Mouse (Mus musculus): ENCODE measurements around the gene Banp. TPM values are rescaled to one million over a fixed set of nuclear protein-coding genes. Genes with fewer than 3 reads are reported as not detected.
A peak's percentile ranks its signal among the peaks of the same experiment; 100 is the strongest.

Banp gene
- polyA plus RNA-seq, 2 experiments, result 33.2 to 97.7 TPM

GRCm38 (mm10) chr8:122025546-122025945, 76.0 kb downstream of the Banp start:
- Histone ChIP-seq H3K4me3 (replicated peaks; ENCODE audit: low read length) (no peak overlapping the region), H3K36me3 (ENCODE audit: control insufficient read depth, insufficient read depth, low read length) (peaks cover 50% of the 10 kb centered on the region), H3K27ac (replicated peaks; ENCODE audit: low read depth, low read length) (no peak overlapping the region), H3K4me2 (replicated peaks; ENCODE audit: low read depth, low read length, severe bottlenecking) (no peak overlapping the region), H3K9me3 (ENCODE audit: control insufficient read depth, low read length) (no peaks in the 10 kb centered on the region), H3K9ac (ENCODE audit: low read depth, low read length, severe bottlenecking) (no peak overlapping the region), H3K4me1 (ENCODE audit: control insufficient read depth, insufficient read depth, low read length) (peaks cover 3% of the 10 kb centered on the region; the same call in 1 of the 2 replicates), H3K27me3 (ENCODE audit: control insufficient read depth, insufficient read depth, low read length) (no peaks in the 10 kb centered on the region)
- DNase-seq (ENCODE audit: low spot score), result no peak
- TF ChIP-seq POLR2A (IDR thresholded peaks at IDR 0.05; ENCODE audit: borderline replicate concordance, extremely low read depth, insufficient read depth, insufficient read length), result no peak
- no peak for ATAC-seq (ENCODE audit: low FRiP score, low read depth)
- 93% methylated on average over 9 of the region's 9 CpGs for WGBS

DNA sequence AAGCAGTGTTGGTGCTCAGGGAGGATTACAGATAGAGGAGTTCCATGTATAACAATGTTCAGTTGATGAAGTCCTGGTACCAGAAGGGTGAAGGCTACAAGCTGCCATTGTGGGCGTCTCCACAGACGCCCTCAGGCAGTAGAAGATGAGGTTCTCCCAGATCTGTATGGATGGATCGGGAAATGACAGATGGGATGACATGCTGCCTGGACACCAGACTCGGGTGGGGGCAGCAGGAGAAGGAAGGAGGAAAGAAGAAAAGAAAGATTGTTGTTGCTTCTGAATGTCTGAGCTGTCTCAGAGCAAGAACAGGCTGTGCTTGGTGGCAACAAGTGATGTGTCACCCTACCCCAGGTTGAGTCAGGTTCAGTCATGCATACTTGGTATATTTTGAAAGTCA, 78.6 kb downstream of the Banp start:
- DNase-seq (ENCODE audit: low spot score) (no peak), ATAC-seq (ENCODE audit: low FRiP score, low read depth) (no peak)
- H3K27me3 ChIP-seq (ENCODE audit: control insufficient read depth, insufficient read depth, low read length), result no peaks in the 10 kb centered on the region
- H3K27ac ChIP-seq (replicated peaks; ENCODE audit: low read depth, low read length), result no peak overlapping the region
- H3K4me1 ChIP-seq (ENCODE audit: control insufficient read depth, insufficient read depth, low read length), result peaks cover 4% of the 10 kb centered on the region; the same call in 1 of the 2 replicates
- H3K36me3 ChIP-seq (ENCODE audit: control insufficient read depth, insufficient read depth, low read length), result peaks cover 41% of the 10 kb centered on the region
- no peaks in the 10 kb centered on the region for H3K9me3 ChIP-seq (ENCODE audit: control insufficient read depth, low read length)
- 82% methylated on average over 4 of the region's 4 CpGs for WGBS
- no peak overlapping the region for H3K9ac ChIP-seq (ENCODE audit: low read depth, low read length, severe bottlenecking)
- H3K4me2 ChIP-seq (replicated peaks; ENCODE audit: low read depth, low read length, severe bottlenecking), result no peak overlapping the region
- no peak for TF ChIP-seq POLR2A (IDR thresholded peaks at IDR 0.05; ENCODE audit: borderline replicate concordance, extremely low read depth, insufficient read depth, insufficient read length)
- H3K4me3 ChIP-seq (replicated peaks; ENCODE audit: low read length), result no peak overlapping the region

DNA sequence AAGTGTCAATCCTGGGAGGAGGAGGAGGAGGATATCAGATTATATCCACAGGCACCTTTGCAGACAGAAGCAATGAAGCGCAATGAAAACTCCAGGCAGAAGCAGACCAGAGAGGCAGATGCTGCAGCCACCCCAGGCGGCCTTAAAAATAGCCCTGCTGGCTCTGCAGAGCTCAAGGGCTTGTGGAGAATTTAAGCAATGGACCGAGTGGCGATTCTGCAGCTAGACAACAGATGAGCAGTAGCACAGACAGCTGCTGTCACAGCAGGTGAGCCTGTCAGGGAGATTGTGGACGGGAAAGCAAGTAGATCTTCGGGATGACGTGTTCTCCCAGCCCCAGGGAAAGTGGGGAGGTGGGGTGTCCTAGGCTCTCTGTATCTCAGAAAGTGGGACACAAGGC, 81.4 kb downstream of the Banp start:
- Histone ChIP-seq H3K9ac (ENCODE audit: low read depth, low read length, severe bottlenecking) (no peak overlapping the region), H3K27ac (replicated peaks; ENCODE audit: low read depth, low read length) (no peak overlapping the region), H3K9me3 (ENCODE audit: control insufficient read depth, low read length) (no peaks in the 10 kb centered on the region), H3K4me2 (replicated peaks; ENCODE audit: low read depth, low read length, severe bottlenecking) (no peak overlapping the region), H3K4me1 (ENCODE audit: control insufficient read depth, insufficient read depth, low read length) (peaks cover 12% of the 10 kb centered on the region), H3K36me3 (ENCODE audit: control insufficient read depth, insufficient read depth, low read length) (peaks cover 12% of the 10 kb centered on the region), H3K4me3 (replicated peaks; ENCODE audit: low read length) (no peak overlapping the region), H3K27me3 (ENCODE audit: control insufficient read depth, insufficient read depth, low read length) (no peaks in the 10 kb centered on the region)
- 53% methylated on average over 7 of the region's 7 CpGs for WGBS
- no peak for TF ChIP-seq POLR2A (IDR thresholded peaks at IDR 0.05; ENCODE audit: borderline replicate concordance, extremely low read depth, insufficient read depth, insufficient read length)
- ATAC-seq (ENCODE audit: low FRiP score, low read depth), result peak; percentile 36
- DNase-seq (ENCODE audit: low spot score), result no peak

GRCm38 (mm10) chr8:122032741-122033140, 83.2 kb downstream of the Banp start:
- H3K27ac ChIP-seq (replicated peaks; ENCODE audit: low read depth, low read length), result no peak overlapping the region
- H3K9ac ChIP-seq (ENCODE audit: low read depth, low read length, severe bottlenecking), result no peak overlapping the region
- no peak for TF ChIP-seq POLR2A (IDR thresholded peaks at IDR 0.05; ENCODE audit: borderline replicate concordance, extremely low read depth, insufficient read depth, insufficient read length)
- no peaks in the 10 kb centered on the region for H3K27me3 ChIP-seq (ENCODE audit: control insufficient read depth, insufficient read depth, low read length)
- H3K4me3 ChIP-seq (replicated peaks; ENCODE audit: low read length), result no peak overlapping the region
- H3K36me3 ChIP-seq (ENCODE audit: control insufficient read depth, insufficient read depth, low read length), result no peaks in the 10 kb centered on the region
- 52% methylated on average over 9 of the region's 9 CpGs for WGBS
- no peak overlapping the region for H3K4me2 ChIP-seq (replicated peaks; ENCODE audit: low read depth, low read length, severe bottlenecking)
- peaks cover 18% of the 10 kb centered on the region for H3K4me1 ChIP-seq (ENCODE audit: control insufficient read depth, insufficient read depth, low read length)
- no peak for ATAC-seq (ENCODE audit: low FRiP score, low read depth)
- no peaks in the 10 kb centered on the region for H3K9me3 ChIP-seq (ENCODE audit: control insufficient read depth, low read length)
- DNase-seq (ENCODE audit: low spot score), result no peak

DNA sequence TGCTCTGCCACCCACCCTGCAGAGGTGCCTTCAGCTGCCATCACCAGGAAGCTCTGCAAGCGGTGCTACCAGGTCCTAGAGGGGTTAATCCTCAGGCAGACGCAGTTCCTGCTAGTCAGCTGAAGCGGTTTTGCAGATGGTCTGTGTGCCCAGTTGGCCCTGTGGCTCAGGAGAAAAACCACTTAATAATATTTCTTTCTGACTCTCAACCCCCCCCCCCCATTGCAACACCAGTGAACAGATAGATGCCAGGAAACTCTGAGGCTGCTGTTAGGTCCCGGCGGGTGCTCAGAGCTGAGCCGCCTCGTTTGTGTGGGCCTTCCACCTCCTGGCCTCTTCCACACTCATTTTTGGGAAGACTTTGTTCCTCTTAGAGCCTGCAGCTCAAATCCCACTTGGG, 86.0 kb downstream of the Banp start:
- ATAC-seq (ENCODE audit: low FRiP score, low read depth) (no peak), DNase-seq (ENCODE audit: low spot score) (no peak)
- Histone ChIP-seq H3K27ac (replicated peaks; ENCODE audit: low read depth, low read length) (no peak overlapping the region), H3K36me3 (ENCODE audit: control insufficient read depth, insufficient read depth, low read length) (no peaks in the 10 kb centered on the region), H3K4me2 (replicated peaks; ENCODE audit: low read depth, low read length, severe bottlenecking) (no peak overlapping the region), H3K4me1 (ENCODE audit: control insufficient read depth, insufficient read depth, low read length) (peaks cover 18% of the 10 kb centered on the region), H3K9ac (ENCODE audit: low read depth, low read length, severe bottlenecking) (no peak overlapping the region), H3K4me3 (replicated peaks; ENCODE audit: low read length) (no peak overlapping the region), H3K9me3 (ENCODE audit: control insufficient read depth, low read length) (no peaks in the 10 kb centered on the region), H3K27me3 (ENCODE audit: control insufficient read depth, insufficient read depth, low read length) (no peaks in the 10 kb centered on the region)
- 63% methylated on average over 7 of the region's 7 CpGs for WGBS
- no peak for TF ChIP-seq POLR2A (IDR thresholded peaks at IDR 0.05; ENCODE audit: borderline replicate concordance, extremely low read depth, insufficient read depth, insufficient read length)

GRCm38 (mm10) chr8:122036325-122036724, 86.8 kb downstream of the Banp start:
- Histone ChIP-seq H3K4me1 (ENCODE audit: control insufficient read depth, insufficient read depth, low read length) (peaks cover 14% of the 10 kb centered on the region), H3K27ac (replicated peaks; ENCODE audit: low read depth, low read length) (no peak overlapping the region), H3K4me3 (replicated peaks; ENCODE audit: low read length) (no peak overlapping the region), H3K4me2 (replicated peaks; ENCODE audit: low read depth, low read length, severe bottlenecking) (no peak overlapping the region), H3K9me3 (ENCODE audit: control insufficient read depth, low read length) (no peaks in the 10 kb centered on the region), H3K9ac (ENCODE audit: low read depth, low read length, severe bottlenecking) (no peak overlapping the region), H3K36me3 (ENCODE audit: control insufficient read depth, insufficient read depth, low read length) (no peaks in the 10 kb centered on the region), H3K27me3 (ENCODE audit: control insufficient read depth, insufficient read depth, low read length) (no peaks in the 10 kb centered on the region)
- no peak for TF ChIP-seq POLR2A (IDR thresholded peaks at IDR 0.05; ENCODE audit: borderline replicate concordance, extremely low read depth, insufficient read depth, insufficient read length)
- peak; percentile 42 for DNase-seq (ENCODE audit: low spot score)
- 72% methylated on average over 6 of the region's 6 CpGs for WGBS
- peak; percentile 79 for ATAC-seq (ENCODE audit: low FRiP score, low read depth)
